26 mouse cellular contexts compared by ENCODE assay signal in the genomic region with DNA sequence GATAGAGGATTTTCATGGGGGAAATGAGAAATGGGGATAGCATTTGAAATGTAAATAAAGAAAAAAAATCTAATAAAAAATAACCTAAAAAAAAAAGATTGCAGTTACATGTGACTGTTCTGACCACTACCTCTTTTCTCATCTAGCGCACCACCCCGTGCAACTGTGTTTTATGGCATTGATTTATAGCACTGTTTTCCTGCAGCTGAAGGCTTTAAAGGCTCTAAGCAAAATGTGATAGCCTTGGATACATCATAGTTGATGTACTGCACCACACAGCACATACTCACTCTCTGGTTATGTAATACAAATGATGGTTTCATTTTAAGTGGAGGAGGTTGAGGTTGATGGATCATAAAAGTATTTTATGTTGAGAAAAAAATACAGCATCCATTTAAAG.
DNase-seq lines count a peak whose midpoint lies in the region; ATAC-seq lines count a peak whose summit lies in the region.
"Had no signal": no experiment of that assay in that cellular context is flagged by ENCODE, and none has a peak within 500 bp of the region (broad histone marks: within the 10 kb centered on the region; RNA-seq: fewer than 3 reads in every experiment).

No protein-coding gene starts in this region.

- no peak for DNase-seq in heart, adult 11 months
- DNase-seq: adrenal gland, adult 8-10 months; adrenal gland, postnatal 14 days; adrenal gland, postnatal 36 days; B cell, adult 2 months; cerebellum, adult 11 months; cerebellum, adult 18-20 months; cerebellum, adult 8-10 months; cerebellum, adult 9-11 months; cerebellum, postnatal 14 days; cerebellum, postnatal 36 days had no signal

- no peak overlapping the region for H3K27ac ChIP-seq in kidney, embryonic 14.5 days (ENCODE audit: low read depth, low read length)
- no peak overlapping the region for H3K27ac ChIP-seq in kidney, embryonic 15.5 days
- no peak overlapping the region for H3K27ac ChIP-seq in neural tube, embryonic 15.5 days (replicated peaks)
- H3K27ac ChIP-seq: embryonic facial prominence, embryonic 10.5 days; embryonic facial prominence, embryonic 12.5 days; forebrain, embryonic 13.5 days had no signal

- no peak overlapping the region for H3K9ac ChIP-seq in kidney, embryonic 14.5 days (ENCODE audit: low read depth, low read length)
- H3K9ac ChIP-seq in kidney, embryonic 15.5 days: no peak overlapping the region
- H3K9ac ChIP-seq in neural tube, embryonic 15.5 days (replicated peaks): no peak overlapping the region
- H3K9ac ChIP-seq: embryonic facial prominence, embryonic 12.5 days; forebrain, embryonic 13.5 days had no signal

- 0 out of 2 replicates have a peak, but pooled peaks have one; percentile 57 for ATAC-seq in kidney, embryonic 14.5 days (ENCODE audit: low FRiP score, low TSS enrichment)
- no peak; the same call in 1 of the 2 replicates for ATAC-seq in kidney, embryonic 15.5 days (replicated peaks; ENCODE audit: low FRiP score)
- ATAC-seq in common myeloid progenitor, adult 5-6 weeks (replicated peaks; ENCODE audit: low read depth, poor library complexity, severe bottlenecking): peak; percentile 66
- peak; percentile 39; the same call in 1 of the 2 replicates for ATAC-seq in megakaryocyte progenitor cell, adult 5-6 weeks (replicated peaks; ENCODE audit: poor library complexity)
- ATAC-seq in neural tube, embryonic 15.5 days (ENCODE audit: low FRiP score): peak; percentile 38; the same call in 1 of the 2 replicates
- no peak for ATAC-seq in cerebellum, adult (ENCODE audit: insufficient number of reproducible peaks, low FRiP score, low TSS enrichment)
- ATAC-seq: activated CD4-positive, CD25-positive, alpha-beta regulatory T cell, adult 4 months; CD4-positive, CD25-positive, alpha-beta regulatory T cell, adult 4 months; forebrain, embryonic 13.5 days; forebrain, embryonic 16.5 days; Patski had no signal

- H3K4me1 ChIP-seq in kidney, embryonic 14.5 days (ENCODE audit: control insufficient read depth, insufficient read depth, low read length): no peaks in the 10 kb centered on the region
- H3K4me1 ChIP-seq in kidney, embryonic 15.5 days: no peaks in the 10 kb centered on the region
- no peaks in the 10 kb centered on the region for H3K4me1 ChIP-seq in neural tube, embryonic 15.5 days
- H3K4me1 ChIP-seq: embryonic facial prominence, embryonic 10.5 days; embryonic facial prominence, embryonic 12.5 days; forebrain, embryonic 13.5 days had no signal

- 31% methylated on average over 2 of the region's 2 CpGs for WGBS in kidney, embryonic 14.5 days
- 28% methylated on average over 2 of the region's 2 CpGs for WGBS in kidney, embryonic 15.5 days
- 65% methylated on average over 2 of the region's 2 CpGs for WGBS in neural tube, embryonic 15.5 days

- no peaks in the 10 kb centered on the region for H3K27me3 ChIP-seq in kidney, embryonic 14.5 days (ENCODE audit: control insufficient read depth, insufficient read depth, low read length)
- H3K27me3 ChIP-seq in kidney, embryonic 15.5 days: no peaks in the 10 kb centered on the region
- no peaks in the 10 kb centered on the region for H3K27me3 ChIP-seq in neural tube, embryonic 15.5 days (replicated peaks)
- H3K27me3 ChIP-seq: CH12.LX; embryonic facial prominence, embryonic 12.5 days; forebrain, embryonic 13.5 days; Patski had no signal

- H3K9me3 ChIP-seq in kidney, embryonic 14.5 days (ENCODE audit: control insufficient read depth, low read length): no peaks in the 10 kb centered on the region
- no peaks in the 10 kb centered on the region for H3K9me3 ChIP-seq in kidney, embryonic 15.5 days (replicated peaks)
- no peaks in the 10 kb centered on the region for H3K9me3 ChIP-seq in neural tube, embryonic 15.5 days (replicated peaks)
- H3K9me3 ChIP-seq: embryonic facial prominence, embryonic 10.5 days; embryonic facial prominence, embryonic 12.5 days; forebrain, embryonic 13.5 days; G1E had no signal

- H3K36me3 ChIP-seq in kidney, embryonic 14.5 days (ENCODE audit: control insufficient read depth, insufficient read depth, low read length): no peaks in the 10 kb centered on the region
- H3K36me3 ChIP-seq in kidney, embryonic 15.5 days: no peaks in the 10 kb centered on the region
- H3K36me3 ChIP-seq in neural tube, embryonic 15.5 days: no peaks in the 10 kb centered on the region
- H3K36me3 ChIP-seq: embryonic facial prominence, embryonic 10.5 days; embryonic facial prominence, embryonic 12.5 days; G1E had no signal

- H3K4me2 ChIP-seq in kidney, embryonic 14.5 days (replicated peaks; ENCODE audit: low read depth, low read length): no peak overlapping the region
- H3K4me2 ChIP-seq in kidney, embryonic 15.5 days: no peak overlapping the region
- no peak overlapping the region for H3K4me2 ChIP-seq in neural tube, embryonic 15.5 days
- H3K4me2 ChIP-seq: embryonic facial prominence, embryonic 12.5 days; forebrain, embryonic 13.5 days had no signal

- H3K4me3 ChIP-seq in kidney, embryonic 14.5 days (ENCODE audit: low read length): no peak overlapping the region
- H3K4me3 ChIP-seq in kidney, embryonic 15.5 days (replicated peaks): no peak overlapping the region
- no peak overlapping the region for H3K4me3 ChIP-seq in neural tube, embryonic 15.5 days (replicated peaks)
- H3K4me3 ChIP-seq: embryonic facial prominence, embryonic 10.5 days; embryonic facial prominence, embryonic 12.5 days; forebrain, embryonic 13.5 days had no signal

Comparison
In these comparisons a context has a peak if more than half of its experiments do, and no peak if none do; other contexts are left out.
1. ATAC-seq: peak in kidney, embryonic 14.5 days (single experiment), common myeloid progenitor, adult 5-6 weeks (single experiment), megakaryocyte progenitor cell, adult 5-6 weeks (single experiment) and neural tube, embryonic 15.5 days (single experiment); none in kidney, embryonic 15.5 days (single experiment) and cerebellum, adult (single experiment).